Mouse (Mus musculus) v-Abl transformed pro-B cells (cell line): ENCODE results near the gene Mtus2.

Experiments used
- in situ Hi-C, 2 experiments: fragments of 400-800 bp; cut with MboI; formaldehyde crosslinking; loops; one replicate each; pipeline ENCODE4 v1.15.1; 2025; ENCODE audit not compliant: unreplicated experiment in 2 of 2

Gene Mtus2

DNA sequence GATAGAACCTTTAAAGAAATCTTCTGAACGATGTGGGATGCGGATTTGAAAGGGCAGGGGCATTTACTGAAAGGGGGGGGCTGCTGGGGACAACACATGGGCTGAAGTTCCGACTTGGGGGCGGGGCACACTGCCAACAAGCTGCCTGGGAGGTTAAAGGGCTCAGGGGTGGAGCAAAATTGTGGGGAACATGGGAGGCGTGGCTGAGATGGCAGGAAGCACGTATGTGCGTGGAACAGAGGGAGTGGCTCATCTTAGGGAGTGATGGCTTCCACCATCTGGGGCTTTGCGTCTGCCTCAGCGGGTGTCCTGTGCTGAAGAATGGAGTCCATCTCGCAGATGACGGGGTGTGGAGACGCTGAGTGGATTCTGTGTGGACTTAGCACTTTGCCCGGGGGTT lies 70.9 kb downstream of the Mtus2 start:
- in situ Hi-C loops: no loop called here

DNA sequence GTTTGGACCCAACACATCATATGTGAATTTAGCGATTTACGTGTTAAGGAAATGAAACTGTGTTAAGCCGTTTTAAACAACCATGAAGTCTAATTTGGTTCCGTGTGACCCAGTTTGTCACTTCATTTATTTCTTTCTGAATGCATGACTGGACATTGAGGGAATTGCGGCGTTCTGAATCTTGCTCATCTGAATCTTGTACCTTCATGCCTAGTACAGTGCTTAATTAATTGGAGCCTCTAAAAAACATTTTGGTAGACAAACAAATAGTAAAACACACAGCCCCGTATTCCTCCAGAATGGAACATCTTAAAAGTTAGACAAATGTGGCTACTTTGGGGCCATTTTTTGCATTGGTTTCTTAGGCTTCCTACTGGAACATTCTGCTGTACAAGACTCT lies 84.5 kb downstream of the Mtus2 start:
- in situ Hi-C loops: no loop called here

DNA sequence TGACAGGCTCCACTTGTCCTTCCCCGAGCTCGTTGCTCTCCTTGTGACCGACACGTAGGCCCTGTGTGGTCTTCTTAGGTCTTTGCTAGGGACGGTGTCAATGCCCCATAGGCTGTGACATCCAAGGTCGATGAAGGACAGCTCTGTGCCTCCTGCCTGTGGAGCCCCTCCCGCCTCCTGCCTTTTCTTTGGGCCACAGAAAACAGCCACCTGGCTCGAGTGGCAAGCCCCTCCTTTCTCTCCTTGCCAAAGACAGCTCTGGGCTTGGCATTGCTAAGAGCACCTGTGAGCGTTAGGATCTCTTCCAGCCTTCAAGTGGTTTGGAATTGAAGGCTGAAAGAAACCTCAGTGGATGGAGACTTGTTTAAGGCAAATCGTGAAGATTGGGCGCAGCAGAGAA lies 91.1 kb downstream of the Mtus2 start:
- in situ Hi-C loops: no loop called here

DNA sequence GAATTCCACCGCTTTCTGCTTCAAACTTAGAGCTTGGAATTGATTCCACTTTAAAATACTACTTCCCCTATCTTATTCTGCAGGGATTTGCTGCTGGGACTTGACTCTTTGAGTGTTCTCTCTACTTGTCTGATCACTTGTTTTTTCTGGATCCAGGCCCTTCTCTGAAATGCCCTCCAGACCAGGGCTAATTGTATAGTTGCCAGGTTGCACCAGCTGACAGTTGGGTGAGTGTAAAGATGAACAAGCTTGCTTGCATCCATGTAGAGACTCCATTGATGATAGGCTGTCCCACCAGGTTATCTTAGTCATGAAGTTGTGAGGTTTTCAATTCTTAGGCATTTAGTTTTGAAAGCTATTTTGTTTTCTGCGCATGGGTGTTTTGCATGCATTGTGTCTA lies 92.2 kb downstream of the Mtus2 start:
- in situ Hi-C loops: no loop called here

DNA sequence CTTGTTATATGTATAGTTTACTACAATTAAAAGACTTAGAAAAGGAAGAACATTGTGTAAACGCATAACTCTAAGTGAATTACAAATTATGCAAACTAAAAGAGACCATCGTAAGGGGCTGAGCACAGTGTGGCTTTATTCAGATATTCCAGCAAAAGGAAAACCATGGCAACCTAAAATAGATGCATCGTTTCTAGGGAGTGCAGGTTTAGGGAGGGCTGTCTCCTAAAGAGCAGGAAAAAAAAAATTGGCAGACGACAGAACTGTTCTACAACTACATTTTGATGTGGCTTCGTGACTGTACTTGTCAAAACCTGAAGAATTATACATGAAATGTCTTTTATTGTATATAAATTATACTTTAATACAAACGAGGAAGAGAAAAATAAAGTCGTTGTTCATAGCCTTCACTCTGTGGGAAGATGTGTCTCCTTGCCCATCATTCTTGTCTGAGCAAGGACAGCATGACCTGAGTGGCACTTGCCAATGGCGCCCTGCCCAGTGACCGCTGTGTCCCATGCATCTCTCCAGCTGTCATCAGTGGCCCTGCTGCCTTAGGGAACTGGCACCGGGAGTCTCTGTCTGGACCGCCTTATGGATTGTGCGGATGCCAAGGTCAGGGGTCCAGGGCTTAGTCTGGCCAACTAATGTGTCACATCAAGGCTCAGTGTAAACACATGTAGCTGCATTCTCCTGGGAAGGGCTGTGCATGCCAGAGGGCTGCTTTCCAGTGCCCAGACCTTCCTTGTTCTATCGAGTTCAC lies 95.9 kb downstream of the Mtus2 start:
- in situ Hi-C loops: no loop called here

DNA sequence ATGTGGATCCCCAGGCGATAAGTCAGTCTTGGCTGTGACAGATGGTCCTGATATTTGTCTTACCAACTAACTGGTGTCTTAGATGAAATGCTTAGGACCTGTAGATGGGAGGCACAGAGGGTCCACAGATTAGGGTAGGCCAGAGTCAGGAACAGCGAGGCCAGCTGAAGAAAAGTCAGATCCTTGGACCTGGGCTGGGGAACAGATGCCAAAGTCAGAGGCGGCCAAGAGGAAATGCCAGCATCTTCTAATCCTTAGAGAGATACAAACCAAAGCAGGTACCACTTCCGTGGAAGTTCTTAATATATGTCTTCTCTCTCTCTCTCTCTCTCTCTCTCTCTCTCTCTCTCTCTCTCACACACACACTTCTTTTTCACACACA lies 96.5 kb downstream of the Mtus2 start:
- in situ Hi-C loops: no loop called here

DNA sequence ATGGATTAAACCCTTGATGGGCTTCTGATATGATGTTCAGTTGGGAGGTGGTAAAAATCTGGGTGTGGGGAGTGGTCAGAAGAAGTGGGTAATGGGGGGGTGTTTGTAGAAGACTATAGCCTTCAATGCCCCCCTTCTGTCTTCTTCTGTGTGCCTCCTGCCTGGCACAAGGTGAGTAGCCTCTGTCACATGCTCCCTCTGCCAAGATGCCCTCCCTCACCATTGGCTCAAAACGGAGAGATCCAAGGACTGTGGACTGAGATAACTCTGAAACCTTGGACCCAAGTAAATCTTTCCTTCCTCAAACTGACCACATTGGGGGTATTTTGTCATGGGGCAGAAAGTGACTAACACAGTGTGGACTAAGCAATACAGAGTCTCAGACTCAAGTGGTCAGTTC lies 99.7 kb downstream of the Mtus2 start:
- in situ Hi-C loops: no loop called here

DNA sequence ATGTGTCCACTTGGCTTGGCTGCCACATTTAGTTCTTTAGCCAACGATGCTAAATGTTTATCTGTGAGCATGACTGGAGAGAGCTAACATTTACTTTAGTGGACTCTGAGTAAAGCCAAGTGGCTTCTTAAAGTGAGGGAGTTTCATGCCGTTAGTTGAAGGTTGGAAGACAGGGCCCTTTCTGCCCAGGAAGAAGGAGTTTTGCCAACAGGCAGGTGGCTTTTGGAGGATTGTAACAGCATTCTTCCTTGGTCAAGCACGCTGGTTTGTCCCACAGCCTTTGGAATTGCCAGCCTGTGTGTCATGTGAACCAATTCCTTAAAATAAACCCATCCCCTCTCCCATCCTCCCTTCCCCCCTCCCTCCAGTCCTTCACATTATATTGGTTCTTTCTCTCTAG lies 100.3 kb downstream of the Mtus2 start:
- in situ Hi-C loops: no loop called here

DNA sequence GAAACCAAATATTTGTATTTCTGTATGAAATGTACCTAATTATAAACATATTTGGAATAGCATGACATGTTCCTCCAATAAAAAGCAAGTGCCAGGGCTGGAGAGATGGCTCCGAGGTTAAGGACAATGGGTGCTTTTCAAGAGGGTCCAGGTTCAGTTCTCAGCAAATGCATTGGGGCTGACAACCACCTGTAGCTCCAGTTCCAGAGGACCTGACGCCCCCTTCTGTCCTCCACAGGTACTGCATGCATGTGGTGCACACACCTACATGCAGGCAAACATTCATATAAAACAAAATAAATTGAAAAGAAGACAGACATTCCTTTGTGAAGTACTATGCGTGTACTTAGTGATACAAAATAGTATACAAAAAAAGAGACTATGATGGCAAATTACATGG lies 102.2 kb downstream of the Mtus2 start:
- in situ Hi-C loops: no loop called here

DNA sequence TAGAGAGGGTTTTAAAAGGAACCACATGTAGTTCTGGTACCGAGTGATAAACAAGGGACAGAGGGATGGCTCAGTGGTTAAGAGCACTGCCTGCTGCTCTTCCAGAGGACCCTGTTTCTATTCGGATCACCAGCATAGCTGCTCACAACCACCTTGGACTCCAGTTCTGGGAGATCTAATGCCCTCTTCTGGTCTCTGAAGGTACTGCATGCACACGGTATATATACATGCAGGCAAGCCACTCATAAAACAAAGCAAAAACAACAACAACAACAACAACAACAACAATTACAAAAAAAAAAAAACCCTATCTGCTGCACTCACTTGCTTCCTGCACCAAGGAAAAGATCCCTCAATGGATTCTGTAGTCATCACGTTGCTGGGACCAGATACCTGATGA lies 104.7 kb downstream of the Mtus2 start:
- in situ Hi-C loops: no loop called here

DNA sequence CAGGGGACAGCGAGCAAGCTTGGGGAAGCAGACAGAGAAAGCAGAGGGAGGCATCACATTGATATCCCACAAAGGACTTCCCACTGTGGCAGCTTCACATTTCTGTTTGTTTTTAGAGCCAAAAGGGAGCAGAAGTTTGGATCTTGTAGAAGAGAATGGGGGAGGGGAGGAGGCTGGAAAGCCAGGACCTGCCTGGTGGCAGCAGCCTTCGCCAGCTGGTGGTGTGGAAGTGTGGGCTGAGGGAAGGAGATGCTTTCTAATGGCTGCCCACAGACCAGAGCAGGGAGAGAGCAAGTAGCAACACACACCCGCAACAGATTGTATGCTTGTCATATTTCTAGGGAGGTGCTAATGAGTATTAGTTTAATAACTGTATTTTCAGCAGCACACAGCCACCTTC lies 106.6 kb downstream of the Mtus2 start:
- in situ Hi-C loops: no loop called here

DNA sequence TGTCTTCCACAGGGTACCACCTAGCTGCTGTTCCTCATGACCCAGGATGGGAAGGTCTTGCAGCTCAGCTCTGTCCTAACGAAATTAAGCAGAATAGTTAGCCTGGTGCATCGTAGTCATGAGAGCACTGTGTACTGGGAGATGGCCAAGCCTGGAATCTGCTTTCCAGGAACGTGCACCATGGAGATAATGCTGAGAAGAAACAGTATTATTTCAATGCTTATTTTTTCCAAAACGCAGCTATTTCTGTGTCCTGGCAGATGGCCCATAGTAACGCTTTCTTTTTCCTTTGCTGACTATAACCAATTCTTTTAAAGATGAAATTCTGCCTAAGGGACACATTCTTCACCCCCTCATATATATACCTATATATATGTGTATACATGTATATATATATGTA lies 108.1 kb downstream of the Mtus2 start:
- in situ Hi-C loops: no loop called here

DNA sequence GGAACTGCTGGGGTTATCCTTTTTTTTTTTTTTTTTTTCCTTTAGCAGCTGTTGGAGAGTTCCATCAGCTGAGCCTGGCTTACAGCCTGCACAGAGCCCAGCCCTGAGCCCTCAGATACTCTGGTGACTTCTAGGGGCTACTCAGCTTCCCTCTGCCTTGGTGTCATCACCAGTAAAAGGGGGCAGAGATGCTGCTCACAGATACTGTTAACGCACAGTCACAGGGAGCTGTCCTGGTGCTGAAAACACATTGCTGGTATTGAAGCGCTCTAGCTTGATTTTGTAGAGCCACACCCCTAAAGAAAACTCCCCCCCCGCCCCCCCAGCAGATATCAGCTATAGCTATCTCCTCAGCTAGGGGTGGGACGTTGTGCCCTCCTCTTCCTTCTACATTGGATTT lies 112.8 kb downstream of the Mtus2 start:
- in situ Hi-C loops: no loop called here

DNA sequence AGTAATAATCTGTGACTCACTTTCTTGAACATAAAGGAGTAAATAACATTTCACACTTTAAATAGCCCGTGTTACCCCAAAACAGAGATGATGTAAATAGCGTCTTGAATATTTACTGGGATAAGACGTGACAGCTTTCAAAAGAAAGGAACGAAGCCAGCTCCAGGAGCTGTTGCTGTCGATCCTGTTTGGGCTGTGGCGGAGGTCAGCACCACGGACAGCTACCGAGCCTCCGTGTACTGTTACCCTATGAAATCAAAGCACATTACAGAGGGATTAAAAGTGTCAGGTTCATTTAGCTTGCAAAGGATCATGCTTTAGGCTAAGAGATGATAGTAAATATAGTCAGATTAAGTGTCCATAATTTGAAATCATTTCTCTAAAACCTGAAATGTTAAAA lies 114.7 kb downstream of the Mtus2 start:
- in situ Hi-C loops: no loop called here

DNA sequence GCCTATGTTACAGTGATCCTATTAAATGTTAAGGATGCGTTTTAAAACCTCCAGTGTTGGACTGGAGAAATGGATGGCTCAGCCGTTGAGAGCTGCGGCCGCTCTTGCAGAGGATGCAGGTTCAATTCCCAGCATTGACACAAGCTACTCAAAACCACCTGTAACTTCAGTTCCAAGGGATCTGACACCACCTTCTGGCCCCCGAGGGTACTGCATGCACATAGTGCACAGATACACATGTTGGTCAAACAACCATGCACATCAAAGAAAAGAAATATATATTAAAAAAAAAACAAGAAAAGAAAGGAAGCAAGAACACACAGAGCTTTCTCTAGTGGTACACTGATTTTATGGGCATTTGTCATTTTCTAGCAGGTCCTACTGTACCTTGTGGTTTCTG lies 116.3 kb downstream of the Mtus2 start:
- in situ Hi-C loops: no loop called here

DNA sequence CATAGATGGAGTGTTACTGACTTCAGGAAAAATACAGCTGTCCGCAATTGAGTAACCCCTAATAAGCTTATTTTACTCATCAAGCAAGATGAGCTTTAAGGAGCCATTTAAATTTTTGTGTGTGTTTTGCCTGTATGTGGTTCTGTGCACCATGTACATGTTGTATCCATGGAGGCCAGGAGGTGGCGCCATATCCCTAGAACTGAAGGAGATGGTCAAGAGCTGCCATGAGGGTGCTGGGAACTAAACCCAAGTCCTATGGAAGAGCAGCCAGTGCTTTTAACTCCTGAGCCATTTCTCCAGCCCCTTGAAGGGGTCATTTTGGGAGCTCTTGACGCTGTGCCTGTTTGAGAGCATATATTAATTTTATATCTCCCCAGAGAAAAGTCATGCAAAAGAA lies 122.6 kb downstream of the Mtus2 start:
- in situ Hi-C loops: no loop called here

DNA sequence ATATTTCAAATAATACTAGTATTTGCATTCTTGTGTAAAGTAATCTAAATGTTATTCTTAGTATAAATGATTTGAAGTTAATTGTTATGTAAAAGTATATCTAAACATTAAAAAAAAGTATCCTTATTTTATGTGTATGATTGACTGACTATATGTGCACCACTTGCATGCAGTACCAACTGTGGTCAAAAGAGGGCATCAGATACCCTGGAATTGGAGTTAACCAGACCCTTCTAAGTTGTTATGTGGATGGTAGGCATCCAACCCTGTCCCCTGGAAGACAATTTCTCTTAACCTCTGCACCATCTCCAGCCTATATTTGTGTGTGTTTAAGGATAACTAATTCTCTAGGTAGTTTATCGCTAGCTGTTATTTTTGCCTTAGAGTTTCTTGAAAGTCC lies 126.4 kb downstream of the Mtus2 start:
- in situ Hi-C loops: no loop called here

DNA sequence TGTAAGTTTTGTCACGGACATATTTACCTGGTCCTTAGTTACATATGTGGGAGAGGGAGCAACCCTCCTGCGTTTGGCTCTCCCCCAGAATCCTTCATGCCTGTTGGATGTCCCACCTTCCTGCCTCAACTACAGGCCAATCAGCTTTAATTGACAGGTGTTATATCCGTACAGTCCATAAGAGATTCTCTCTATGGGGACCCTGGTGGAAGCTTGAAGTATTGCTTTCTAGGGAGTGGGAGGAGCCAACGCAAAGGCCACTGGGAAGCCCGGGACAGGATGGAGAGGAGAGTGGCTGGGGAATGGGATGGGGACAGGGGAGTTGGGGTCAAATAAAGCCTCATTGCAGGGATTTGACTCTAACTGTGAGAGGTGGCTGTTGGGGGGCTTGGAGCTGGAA lies 127.6 kb downstream of the Mtus2 start:
- in situ Hi-C loops: no loop called here

DNA sequence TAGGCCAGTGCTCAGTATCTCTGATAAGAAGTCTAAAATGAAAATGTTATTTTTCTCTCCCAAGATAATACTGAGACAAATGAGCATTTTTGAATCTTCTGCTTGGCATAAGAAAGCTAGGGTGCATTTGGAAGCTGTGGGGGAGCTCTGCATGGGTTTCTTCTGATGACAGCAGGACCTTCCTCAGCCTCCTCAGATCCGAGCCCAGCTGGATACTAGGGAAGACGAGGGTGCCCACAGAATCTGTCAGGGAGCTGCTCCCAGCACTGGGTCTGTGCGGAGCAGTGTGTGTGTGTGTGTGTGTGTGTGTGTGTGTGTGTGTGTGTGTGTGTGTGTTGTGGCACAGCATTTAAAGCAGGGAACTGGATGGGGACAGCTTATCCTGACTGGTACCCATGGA lies 130.7 kb downstream of the Mtus2 start:
- in situ Hi-C loops: no loop called here

DNA sequence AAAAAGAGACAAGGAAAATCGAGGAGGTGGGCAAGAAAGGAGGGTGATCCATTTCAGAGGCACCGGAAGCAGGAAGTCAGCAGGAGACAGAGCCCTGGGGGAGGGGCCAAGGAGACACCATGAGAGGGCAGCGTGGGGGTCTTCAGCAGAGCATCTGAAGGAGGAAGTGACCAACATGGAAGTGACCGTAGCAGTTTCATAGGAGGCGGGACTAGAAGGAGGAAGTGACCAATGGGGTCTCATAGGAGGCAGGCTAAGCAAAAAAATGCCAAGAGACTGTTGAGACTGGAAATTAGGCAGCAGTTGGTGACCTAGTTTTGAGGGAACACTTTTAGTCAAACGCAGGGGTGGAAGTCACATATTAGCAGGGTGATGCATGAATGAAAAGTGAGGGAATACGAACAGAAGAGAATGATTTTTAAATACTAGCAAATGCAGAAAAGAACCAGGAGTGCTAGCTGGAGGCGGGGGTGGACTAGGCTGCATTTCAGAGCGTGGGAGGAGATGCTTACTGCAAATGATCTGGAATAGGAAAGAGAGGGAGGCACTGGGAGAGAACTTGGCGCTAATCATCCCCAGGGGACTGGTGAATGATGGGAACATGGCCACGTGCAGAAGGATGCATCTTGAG lies 133.2 kb downstream of the Mtus2 start:
- in situ Hi-C loops: no loop called here

DNA sequence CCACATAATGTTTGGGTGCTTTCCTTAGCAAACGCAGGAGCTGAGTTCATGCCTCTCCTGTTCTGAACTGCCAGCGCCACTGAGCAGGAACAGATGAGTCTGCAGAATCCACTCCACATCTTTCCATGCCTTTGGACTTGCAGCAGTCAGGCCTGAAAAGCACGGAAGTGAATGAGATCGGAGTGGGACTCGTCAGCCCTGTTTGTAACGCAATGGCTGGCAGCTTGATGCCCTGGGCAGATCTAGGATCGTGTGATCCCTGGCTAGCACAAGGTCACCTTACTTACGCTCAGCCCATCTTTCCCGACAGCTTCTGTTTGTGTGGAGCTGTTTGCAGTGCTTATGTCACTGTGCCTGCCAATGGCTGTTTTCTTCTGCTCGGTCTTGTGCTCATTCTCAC lies 137.5 kb downstream of the Mtus2 start:
- in situ Hi-C loops: no loop called here

DNA sequence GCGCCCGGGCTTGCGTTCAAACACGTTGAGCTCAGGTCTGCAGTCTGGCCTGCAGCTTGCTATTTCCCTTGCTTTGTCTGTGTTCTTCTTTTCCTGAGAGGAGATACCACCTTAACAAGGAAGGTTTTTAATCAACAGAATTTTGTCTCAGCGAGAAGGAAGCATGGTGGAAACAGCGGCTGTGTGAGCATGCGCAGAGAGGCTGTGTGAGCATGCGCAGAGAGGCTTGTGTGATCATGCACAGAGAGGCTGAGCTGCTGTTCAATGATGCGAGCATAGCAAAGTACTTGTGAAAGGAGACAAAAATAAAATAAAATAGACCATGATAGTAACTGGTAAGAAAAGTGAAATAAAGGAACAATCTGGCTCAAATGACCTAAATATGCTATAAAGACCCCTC lies 142.2 kb downstream of the Mtus2 start:
- in situ Hi-C loops: no loop called here

DNA sequence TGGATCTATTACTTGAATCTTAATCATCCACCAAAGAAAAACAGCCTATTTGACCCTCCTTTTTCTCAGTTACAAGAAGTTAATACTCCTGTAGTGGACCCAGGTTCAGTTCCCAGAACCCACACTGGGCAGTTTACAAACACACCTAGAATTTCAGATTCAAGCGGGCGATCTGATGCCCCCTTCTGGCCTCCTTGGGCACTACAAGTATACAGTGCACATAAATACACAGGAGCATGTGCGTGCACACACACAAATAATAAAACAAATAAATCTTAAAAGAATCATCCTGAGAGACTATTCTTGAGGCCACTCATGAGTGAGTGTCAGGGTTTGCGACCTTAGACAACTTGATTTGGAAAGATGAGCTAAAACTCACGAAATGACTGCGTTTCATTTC lies 150.2 kb downstream of the Mtus2 start:
- in situ Hi-C loops: no loop called here
